Mouse (Mus musculus): Measurements from ENCODE around the gene Ssx9. TPM values are rescaled to one million over a fixed set of nuclear protein-coding genes. Genes with fewer than 3 reads are reported as not detected.
"Not testable (repeated sequence)": the region's sequence is repeated elsewhere in the genome, so short reads cannot be mapped to it uniquely, and the experiment has no call there.

The Ssx9 gene
- total RNA-seq (2012; rRNA removed) = not detected in 2 replicates
- polyA plus RNA-seq (2012; ENCODE audit: insufficient read depth in 1 of 2, insufficient read length in 2 of 2, low read depth in 1 of 2, low replicate concordance in 2 of 2, missing spikeins in 1 of 2) = not detected

- H3K9me3 ChIP-seq (replicated peaks; ENCODE audit: insufficient read depth, low read length); H3K79me2 ChIP-seq (ENCODE audit: control insufficient read depth, insufficient read depth, low read length, poor library complexity); DNase-seq (ENCODE audit: low read depth, low spot score); H3K27me3 ChIP-seq (ENCODE audit: control insufficient read depth in 1 of 2, insufficient read depth in 2 of 2, low read length in 2 of 2); H3K4me3 ChIP-seq (ENCODE audit: control insufficient read depth in 1 of 2, insufficient read depth in 1 of 2, low read depth in 2 of 2, low read length in 2 of 2); H3K27ac ChIP-seq (ENCODE audit: control insufficient read depth, low read depth, low read length); H3K36me3 ChIP-seq (ENCODE audit: control insufficient read depth in 1 of 2, insufficient read depth in 2 of 2, low read length in 2 of 2); H3K9ac ChIP-seq (ENCODE audit: control insufficient read depth, low read depth, low read length, poor library complexity, severe bottlenecking); H3K4me1 ChIP-seq (ENCODE audit: control insufficient read depth in 1 of 2, insufficient read depth in 2 of 2, low read length in 2 of 2): not testable (repeated sequence)
Measured at GRCm38 (mm10) chrX:8748132-8748531, at the start of gene Ssx9. Gene Ssx9, plus strand, starts transcription at chrX:8748432.

- H3K9me3 ChIP-seq (replicated peaks; ENCODE audit: insufficient read depth, low read length) = no peaks in the 10 kb centered on the region
- H3K79me2 ChIP-seq (ENCODE audit: control insufficient read depth, insufficient read depth, low read length, poor library complexity) = no peaks in the 10 kb centered on the region
- H3K9ac ChIP-seq (ENCODE audit: control insufficient read depth, low read depth, low read length, poor library complexity, severe bottlenecking) = no peak overlapping the region
- TF ChIP-seq SMC3 (IDR thresholded peaks at IDR 0.05; ENCODE audit: low read depth, low read length) = peak; percentile 66
- TF ChIP-seq RAD21 (IDR thresholded peaks at IDR 0.05; ENCODE audit: low read depth, low read length) = peak; percentile 64
- peak; percentile 60 to 98 (median 88) for TF ChIP-seq CTCF (IDR thresholded peaks at IDR 0.05 in 2 of 3, conservative IDR thresholded peaks at IDR 0.05 in 1 of 3; ENCODE audit: control insufficient read depth in 1 of 3, insufficient read depth in 1 of 3, low read depth in 2 of 3, low read length in 3 of 3, poor library complexity in 1 of 3, severe bottlenecking in 1 of 3)
- TF ChIP-seq JUND (IDR thresholded peaks at IDR 0.05; ENCODE audit: low read depth, low read length) = 0 out of 2 replicates have a peak, but pooled peaks have one; percentile 33
- no peak for TF ChIP-seq ETS1 (IDR thresholded peaks at IDR 0.05; ENCODE audit: low read depth, low read length)
- no peak for TF ChIP-seq GABPA (IDR thresholded peaks at IDR 0.05; ENCODE audit: low read depth, low read length)
- TF ChIP-seq BHLHE40 (IDR thresholded peaks at IDR 0.05; ENCODE audit: borderline replicate concordance, low read depth, low read length) = no peak
- TF ChIP-seq MYC (IDR thresholded peaks at IDR 0.05; ENCODE audit: low read depth, low read length) = no peak
- TF ChIP-seq GATA1 (IDR thresholded peaks at IDR 0.05; ENCODE audit: low read depth, low read length) = no peak
- peak; percentile 38; the same call in 1 of the 2 replicates for TF ChIP-seq ZC3H11A (IDR thresholded peaks at IDR 0.05; ENCODE audit: low read depth, low read length)
- H3K4me1 ChIP-seq (ENCODE audit: control insufficient read depth in 1 of 2, insufficient read depth in 2 of 2, low read length in 2 of 2) = peaks cover 0 to 6% of the 10 kb centered on the region in 2 experiments; a peak in 1 of 4 replicates
- H3K36me3 ChIP-seq (ENCODE audit: control insufficient read depth in 1 of 2, insufficient read depth in 2 of 2, low read length in 2 of 2) = no peaks in the 10 kb centered on the region
- no peaks in the 10 kb centered on the region; a peak in 1 of 4 replicates for H3K27me3 ChIP-seq (ENCODE audit: control insufficient read depth in 1 of 2, insufficient read depth in 2 of 2, low read length in 2 of 2)
- H3K4me3 ChIP-seq (ENCODE audit: control insufficient read depth in 1 of 2, insufficient read depth in 1 of 2, low read depth in 2 of 2, low read length in 2 of 2) = no peak overlapping the region
- no peak overlapping the region for H3K27ac ChIP-seq (ENCODE audit: control insufficient read depth, low read depth, low read length)
- peak; percentile 89 for DNase-seq (ENCODE audit: low read depth, low spot score)
Measured at GRCm38 (mm10) chrX:8732907-8733306, 15.3 kb upstream of the Ssx9 start.

- H3K27ac ChIP-seq (ENCODE audit: control insufficient read depth, low read depth, low read length); H3K9ac ChIP-seq (ENCODE audit: control insufficient read depth, low read depth, low read length, poor library complexity, severe bottlenecking); H3K9me3 ChIP-seq (replicated peaks; ENCODE audit: insufficient read depth, low read length); DNase-seq (ENCODE audit: low read depth, low spot score); H3K27me3 ChIP-seq (ENCODE audit: control insufficient read depth in 1 of 2, insufficient read depth in 2 of 2, low read length in 2 of 2); H3K79me2 ChIP-seq (ENCODE audit: control insufficient read depth, insufficient read depth, low read length, poor library complexity); H3K36me3 ChIP-seq (ENCODE audit: control insufficient read depth in 1 of 2, insufficient read depth in 2 of 2, low read length in 2 of 2); H3K4me1 ChIP-seq (ENCODE audit: control insufficient read depth in 1 of 2, insufficient read depth in 2 of 2, low read length in 2 of 2); H3K4me3 ChIP-seq (ENCODE audit: control insufficient read depth in 1 of 2, insufficient read depth in 1 of 2, low read depth in 2 of 2, low read length in 2 of 2): not testable (repeated sequence)
Measured at GRCm38 (mm10) chrX:8803391-8803790, 55.2 kb downstream of the Ssx9 start, which contains the start of gene Ssxb5. Gene Ssxb5, plus strand, starts transcription at chrX:8803691.

Other genes with a start within 250 kb of the Ssx9 start
- not detected in 2 replicates for gene Gm14459, start 223.5 kb upstream of the Ssx9 start, total RNA-seq (2012; rRNA removed)
- not detected for gene Gm14459, start 223.5 kb upstream of the Ssx9 start, polyA plus RNA-seq (2012; ENCODE audit: insufficient read depth in 1 of 2, insufficient read length in 2 of 2, low read depth in 1 of 2, low replicate concordance in 2 of 2, missing spikeins in 1 of 2)
- not detected in 2 replicates for gene Ssxb6, start 200.2 kb upstream of the Ssx9 start, total RNA-seq (2012; rRNA removed)
- not detected for gene Ssxb6, start 200.2 kb upstream of the Ssx9 start, polyA plus RNA-seq (2012; ENCODE audit: insufficient read depth in 1 of 2, insufficient read length in 2 of 2, low read depth in 1 of 2, low replicate concordance in 2 of 2, missing spikeins in 1 of 2)
- not detected in 2 replicates for gene Ssxb3, start 156.6 kb upstream of the Ssx9 start, total RNA-seq (2012; rRNA removed)
- not detected for gene Ssxb3, start 156.6 kb upstream of the Ssx9 start, polyA plus RNA-seq (2012; ENCODE audit: insufficient read depth in 1 of 2, insufficient read length in 2 of 2, low read depth in 1 of 2, low replicate concordance in 2 of 2, missing spikeins in 1 of 2)
- gene Ssxb8, start 57.6 kb upstream of the Ssx9 start, total RNA-seq (2012; rRNA removed) = not detected in 2 replicates
- not detected for gene Ssxb8, start 57.6 kb upstream of the Ssx9 start, polyA plus RNA-seq (2012; ENCODE audit: insufficient read depth in 1 of 2, insufficient read length in 2 of 2, low read depth in 1 of 2, low replicate concordance in 2 of 2, missing spikeins in 1 of 2)
- not detected in 2 replicates for gene Ssxb5, start 55.3 kb downstream of the Ssx9 start, total RNA-seq (2012; rRNA removed)
- gene Ssxb5, start 55.3 kb downstream of the Ssx9 start, polyA plus RNA-seq (2012; ENCODE audit: insufficient read depth in 1 of 2, insufficient read length in 2 of 2, low read depth in 1 of 2, low replicate concordance in 2 of 2, missing spikeins in 1 of 2) = not detected
- not detected in 2 replicates for gene Gm6592, start 95.6 kb downstream of the Ssx9 start, total RNA-seq (2012; rRNA removed)
- not detected for gene Gm6592, start 95.6 kb downstream of the Ssx9 start, polyA plus RNA-seq (2012; ENCODE audit: insufficient read depth in 1 of 2, insufficient read length in 2 of 2, low read depth in 1 of 2, low replicate concordance in 2 of 2, missing spikeins in 1 of 2)
- 1.3 and 2.0 TPM in 2 replicates for gene Gm5751, start 125.8 kb downstream of the Ssx9 start, total RNA-seq (2012; rRNA removed)
- 1 to 10 TPM in 1 of 2 experiments, not detected in 1; 2.1 TPM for gene Gm5751, start 125.8 kb downstream of the Ssx9 start, polyA plus RNA-seq (2012; ENCODE audit: insufficient read depth in 1 of 2, insufficient read length in 2 of 2, low read depth in 1 of 2, low replicate concordance in 2 of 2, missing spikeins in 1 of 2)
- gene B630019K06Rik, start 143.9 kb downstream of the Ssx9 start, total RNA-seq (2012; rRNA removed) = not detected in 2 replicates
- gene B630019K06Rik, start 143.9 kb downstream of the Ssx9 start, polyA plus RNA-seq (2012; ENCODE audit: insufficient read depth in 1 of 2, insufficient read length in 2 of 2, low read depth in 1 of 2, low replicate concordance in 2 of 2, missing spikeins in 1 of 2) = under 1 TPM in 1 of 2 experiments, not detected in 1; 0.03 TPM
- not detected in 2 replicates for gene Fthl17b, start 214.5 kb downstream of the Ssx9 start, total RNA-seq (2012; rRNA removed)
- gene Fthl17b, start 214.5 kb downstream of the Ssx9 start, polyA plus RNA-seq (2012; ENCODE audit: insufficient read depth in 1 of 2, insufficient read length in 2 of 2, low read depth in 1 of 2, low replicate concordance in 2 of 2, missing spikeins in 1 of 2) = not detected
- gene Fthl17c, start 228.1 kb downstream of the Ssx9 start, total RNA-seq (2012; rRNA removed) = not detected in 2 replicates
- not detected for gene Fthl17c, start 228.1 kb downstream of the Ssx9 start, polyA plus RNA-seq (2012; ENCODE audit: insufficient read depth in 1 of 2, insufficient read length in 2 of 2, low read depth in 1 of 2, low replicate concordance in 2 of 2, missing spikeins in 1 of 2)
- gene Fthl17d, start 238.3 kb downstream of the Ssx9 start, total RNA-seq (2012; rRNA removed) = not detected in 2 replicates
- not detected for gene Fthl17d, start 238.3 kb downstream of the Ssx9 start, polyA plus RNA-seq (2012; ENCODE audit: insufficient read depth in 1 of 2, insufficient read length in 2 of 2, low read depth in 1 of 2, low replicate concordance in 2 of 2, missing spikeins in 1 of 2)